In genomic region chr16:10522811-10523210, GRCm38 (mm10) we compare ENCODE assay signal across 8 mouse cellular contexts. TPM values are rescaled to one million over a fixed set of nuclear protein-coding genes. Genes with fewer than 3 reads are reported as not detected.
DNase-seq lines count a peak whose midpoint lies in the region; ATAC-seq lines count a peak whose summit lies in the region.

No protein-coding gene starts in this region.

- no peaks in the 10 kb centered on the region for H3K27me3 ChIP-seq in embryonic facial prominence, embryonic 11.5 days (ENCODE audit: control insufficient read depth, insufficient read depth, low read length)
- no peaks in the 10 kb centered on the region for H3K27me3 ChIP-seq in splenic B cell, adult 2 months (ENCODE audit: control insufficient read depth, insufficient read depth, low read length, poor library complexity, severe bottlenecking)

- no peak for ATAC-seq in embryonic facial prominence, embryonic 11.5 days (replicated peaks; ENCODE audit: insufficient number of reproducible peaks, low FRiP score, low TSS enrichment, low read depth)
- ATAC-seq in megakaryocyte progenitor cell, adult 5-6 weeks (replicated peaks; ENCODE audit: poor library complexity) = peak; percentile 77

- no peaks in the 10 kb centered on the region for H3K36me3 ChIP-seq in embryonic facial prominence, embryonic 11.5 days (replicated peaks; ENCODE audit: control insufficient read depth, insufficient read depth, low read depth, low read length)
- peaks cover 44% of the 10 kb centered on the region for H3K36me3 ChIP-seq in splenic B cell, adult 2 months (ENCODE audit: control insufficient read depth, insufficient read depth, low read length, poor library complexity, severe bottlenecking)

- no peaks in the 10 kb centered on the region for H3K4me1 ChIP-seq in embryonic facial prominence, embryonic 11.5 days (ENCODE audit: control insufficient read depth, insufficient read depth, low read length)

- 86% methylated on average over 1 of the region's 1 CpGs for WGBS in embryonic facial prominence, embryonic 11.5 days

- H3K9ac ChIP-seq in embryonic facial prominence, embryonic 11.5 days (replicated peaks; ENCODE audit: low read length) = no peak overlapping the region

- no peaks in the 10 kb centered on the region for H3K9me3 ChIP-seq in embryonic facial prominence, embryonic 11.5 days (replicated peaks; ENCODE audit: control insufficient read depth, low read length)

- no peak overlapping the region for H3K27ac ChIP-seq in embryonic facial prominence, embryonic 11.5 days (replicated peaks; ENCODE audit: low read depth, low read length)

- peak; percentile 57 for DNase-seq in gastrocnemius, adult 18-20 months (ENCODE audit: low spot score)
- DNase-seq in gastrocnemius, postnatal 25 days = no peak
- peak; percentile 89 for DNase-seq in 3T3-L1 (ENCODE audit: low read depth, low spot score)
- DNase-seq in T-cell, adult 2 months (ENCODE audit: low spot score) = peak; percentile 55
- peak; percentile 67 for DNase-seq in embryonic facial prominence, embryonic 11.5 days (ENCODE audit: low spot score)
- DNase-seq in layer of hippocampus, adult 18-20 months (ENCODE audit: low spot score in 2 of 2) = peak; percentile 32 to 87
- peak; percentile 91 for DNase-seq in splenic B cell, adult 2 months (ENCODE audit: low read depth, low spot score)

- no peak overlapping the region for H3K4me2 ChIP-seq in embryonic facial prominence, embryonic 11.5 days (ENCODE audit: low read depth, low read length)

- H3K4me3 ChIP-seq in embryonic facial prominence, embryonic 11.5 days (ENCODE audit: low read depth, low read length) = no peak overlapping the region

RNA-seq across cellular contexts. Expression of gene Dexi, which starts 20.0 kb away (rescaled TPM):
- total RNA-seq in gastrocnemius, adult 18-20 months (2021) = 10 to 100 TPM; 48.8 to 50.3 TPM
- total RNA-seq in gastrocnemius, postnatal 25 days (2021) = 10 to 100 TPM; 43.0 to 43.1 TPM
- 24.0 and 29.1 TPM in 2 replicates for polyA plus RNA-seq in embryonic facial prominence, embryonic 11.5 days (2014; fragmentation: Nextera tagmentation; extraction: Ambion mirVana)
- 10 to 100 TPM; 62.8 to 67.7 TPM for total RNA-seq in layer of hippocampus, adult 18-20 months (2021)
- total RNA-seq in megakaryocyte progenitor cell, adult 5-6 weeks (2015) = 5.7 and 7.3 TPM in 2 replicates
- total RNA-seq in megakaryocyte progenitor cell, adult 5-6 weeks (2017) = 3.3 and 6.0 TPM in 2 replicates

RNA-seq across cellular contexts. Expression of gene Clec16a, which starts 22.3 kb away (rescaled TPM):
- 10 to 100 TPM; 64.0 to 67.3 TPM for total RNA-seq in gastrocnemius, adult 18-20 months (2021)
- 10 to 100 TPM; 51.2 to 62.2 TPM for total RNA-seq in gastrocnemius, postnatal 25 days (2021)
- 32.1 and 37.3 TPM in 2 replicates for polyA plus RNA-seq in embryonic facial prominence, embryonic 11.5 days (2014; fragmentation: Nextera tagmentation; extraction: Ambion mirVana)
- total RNA-seq in layer of hippocampus, adult 18-20 months (2021) = 10 to 100 TPM; 93.0 to 95.7 TPM
- total RNA-seq in megakaryocyte progenitor cell, adult 5-6 weeks (2015) = 10.8 and 11.5 TPM in 2 replicates
- total RNA-seq in megakaryocyte progenitor cell, adult 5-6 weeks (2017) = 12.6 and 14.6 TPM in 2 replicates

RNA-seq across cellular contexts. Expression of gene Ciita, which starts 43.0 kb away (rescaled TPM):
- total RNA-seq in gastrocnemius, adult 18-20 months (2021) = under 1 TPM; 0.18 to 0.21 TPM
- total RNA-seq in gastrocnemius, postnatal 25 days (2021) = under 1 TPM; 0.11 to 0.13 TPM
- 0.13 and 0.14 TPM in 2 replicates for polyA plus RNA-seq in embryonic facial prominence, embryonic 11.5 days (2014; fragmentation: Nextera tagmentation; extraction: Ambion mirVana)
- total RNA-seq in layer of hippocampus, adult 18-20 months (2021) = under 1 TPM in 1 of 2 experiments, not detected in 1; 0.08 TPM
- 0.20 and 0.54 TPM in 2 replicates for total RNA-seq in megakaryocyte progenitor cell, adult 5-6 weeks (2015)
- 0.14 and 1.1 TPM in 2 replicates for total RNA-seq in megakaryocyte progenitor cell, adult 5-6 weeks (2017)

Comparison
In these comparisons a context has a peak if more than half of its experiments do, and no peak if none do; other contexts are left out.
1. RNA of gene Dexi, which starts 20.0 kb away (total RNA-seq): 62.8 to 67.7 TPM in layer of hippocampus, adult 18-20 months, 48.8 to 50.3 TPM in gastrocnemius, adult 18-20 months and 43.0 to 43.1 TPM in gastrocnemius, postnatal 25 days; 3.3 to 7.3 TPM in megakaryocyte progenitor cell, adult 5-6 weeks; every median in the first group is over 4 times any median in the second.